Mouse (Mus musculus): Measurements from ENCODE around the gene BC051142. TPM values are rescaled to one million over a fixed set of nuclear protein-coding genes. Genes with fewer than 3 reads are reported as not detected.
A peak's percentile ranks its signal among the peaks of the same experiment; 100 is the strongest.

The BC051142 gene
- 0.95 TPM in 1 of 2 replicates, not detected in the other for polyA plus RNA-seq (2012; ENCODE audit: insufficient read depth, insufficient read length, missing spikeins)

DNA sequence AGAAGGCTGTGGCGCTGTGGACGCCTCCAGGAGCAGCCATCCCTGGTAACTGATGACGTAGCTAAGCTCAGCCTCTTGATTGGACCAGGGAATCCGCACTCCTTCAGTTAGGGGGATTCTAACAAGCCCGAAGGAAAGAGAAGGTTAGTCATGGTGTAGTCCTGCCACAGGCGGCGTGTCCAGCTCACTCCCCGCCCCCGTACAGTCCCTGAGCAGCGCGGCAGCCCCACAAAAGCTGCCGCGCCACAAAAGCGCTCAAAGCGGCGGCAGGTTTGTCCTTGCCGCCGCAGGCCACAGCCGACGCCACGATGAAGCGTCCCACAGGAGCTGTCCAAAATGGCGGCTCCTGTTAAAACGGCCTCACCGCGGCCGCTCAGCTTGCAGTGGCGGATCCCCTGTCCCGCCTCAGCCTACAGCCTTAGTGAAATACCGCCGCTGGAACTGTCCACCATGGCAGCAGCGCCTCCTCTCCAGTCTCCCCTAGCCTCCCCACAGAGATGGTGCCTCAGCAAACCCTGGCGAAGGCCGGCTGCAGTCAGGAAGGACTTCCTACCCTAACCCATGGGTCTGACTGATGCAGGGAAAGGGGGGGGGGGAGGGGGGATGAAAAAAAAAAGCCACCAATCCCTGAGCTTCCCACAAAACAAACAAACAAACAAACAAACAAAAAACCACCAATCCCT lies at the start of gene BC051142:
Gene BC051142 (plus strand): TSS at position 110 of the 683 bp plus-strand sequence.
- Histone ChIP-seq H3K27ac (ENCODE audit: insufficient read depth, low read depth, low read length) (no peak within 1 kb of the TSS), H3K4me3 (ENCODE audit: insufficient read depth, low read length) (peak within 1 kb of the TSS; percentile 59), H3K4me1 (ENCODE audit: control insufficient read depth, insufficient read depth, low read length) (no peaks in the 10 kb centered on the region)
- no peak for TF ChIP-seq CTCF (IDR thresholded peaks at IDR 0.05; ENCODE audit: low read depth, low read length)
- no peak for TF ChIP-seq POLR2A (IDR thresholded peaks at IDR 0.05; ENCODE audit: borderline replicate concordance, low read depth, low read length)

DNA sequence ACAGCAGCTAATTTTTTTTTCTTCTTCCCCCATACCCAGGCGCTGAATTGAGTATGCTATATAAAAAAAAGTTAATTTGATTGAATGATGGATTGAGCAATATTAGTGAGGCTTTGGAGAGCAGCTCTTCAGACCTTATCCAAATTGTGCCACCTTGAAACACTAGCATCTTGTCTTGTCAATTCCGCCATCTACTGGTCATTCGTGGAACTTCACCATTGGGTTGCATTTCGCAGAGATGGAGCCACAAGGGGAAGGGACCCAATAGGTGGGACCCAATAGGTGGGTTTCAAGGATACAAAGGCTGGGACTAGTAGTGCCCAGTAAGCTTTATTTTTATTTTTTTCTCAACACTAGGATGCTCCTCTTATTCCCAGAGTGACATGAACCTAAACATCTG lies 49.2 kb upstream of the BC051142 start:
- peaks cover 27% of the 10 kb centered on the region for H3K4me1 ChIP-seq (ENCODE audit: control insufficient read depth, insufficient read depth, low read length)
- TF ChIP-seq CTCF (IDR thresholded peaks at IDR 0.05; ENCODE audit: low read depth, low read length): peak; percentile 39; the same call in 1 of the 2 replicates
- TF ChIP-seq POLR2A (IDR thresholded peaks at IDR 0.05; ENCODE audit: borderline replicate concordance, low read depth, low read length): no peak
- no peak overlapping the region for H3K27ac ChIP-seq (ENCODE audit: insufficient read depth, low read depth, low read length)
- no peak overlapping the region for H3K4me3 ChIP-seq (ENCODE audit: insufficient read depth, low read length)

DNA sequence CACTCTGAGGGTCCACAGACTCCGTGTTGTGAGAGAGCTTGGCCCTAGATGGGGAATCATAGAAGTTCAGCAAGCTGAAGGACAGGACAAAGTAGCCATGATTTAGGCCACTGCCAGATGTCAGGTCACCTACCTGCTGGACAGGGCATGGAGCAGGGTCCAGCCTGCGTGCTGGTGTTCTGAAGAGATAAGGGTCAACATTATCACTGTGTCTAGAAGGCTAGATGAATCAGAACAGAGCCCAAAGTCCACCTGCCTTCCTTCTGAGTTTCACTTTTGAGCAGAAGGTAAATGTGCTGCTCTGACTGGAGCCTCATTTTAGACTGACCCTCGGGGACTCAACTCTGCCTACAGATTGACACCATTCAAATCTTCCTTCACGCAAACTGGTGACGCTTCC lies 44.1 kb upstream of the BC051142 start, which contains the start of gene Btnl2:
Gene Btnl2 (plus strand): TSS at position 284 of the 400 bp plus-strand sequence.
- Histone ChIP-seq H3K4me3 (ENCODE audit: insufficient read depth, low read length) (no peak within 1 kb of the TSS), H3K4me1 (ENCODE audit: control insufficient read depth, insufficient read depth, low read length) (peaks cover 19% of the 10 kb centered on the region)
- TF ChIP-seq POLR2A (IDR thresholded peaks at IDR 0.05; ENCODE audit: borderline replicate concordance, low read depth, low read length) (no peak), CTCF (IDR thresholded peaks at IDR 0.05; ENCODE audit: low read depth, low read length) (no peak)

GRCm38 (mm10) chr17:34354940-34355339 lies 43.7 kb upstream of the BC051142 start:
- H3K4me1 ChIP-seq (ENCODE audit: control insufficient read depth, insufficient read depth, low read length): peaks cover 19% of the 10 kb centered on the region
- H3K4me3 ChIP-seq (ENCODE audit: insufficient read depth, low read length): no peak overlapping the region
- H3K27ac ChIP-seq (ENCODE audit: insufficient read depth, low read depth, low read length): peak overlapping the region; percentile 76
- TF ChIP-seq CTCF (IDR thresholded peaks at IDR 0.05; ENCODE audit: low read depth, low read length) (no peak), POLR2A (IDR thresholded peaks at IDR 0.05; ENCODE audit: borderline replicate concordance, low read depth, low read length) (no peak)

More for the DNA sequence above, 44.1 kb upstream of the BC051142 start, which contains the start of gene Btnl2:
- H3K27ac ChIP-seq (ENCODE audit: insufficient read depth, low read depth, low read length): peak within 1 kb of the TSS; percentile 76

DNA sequence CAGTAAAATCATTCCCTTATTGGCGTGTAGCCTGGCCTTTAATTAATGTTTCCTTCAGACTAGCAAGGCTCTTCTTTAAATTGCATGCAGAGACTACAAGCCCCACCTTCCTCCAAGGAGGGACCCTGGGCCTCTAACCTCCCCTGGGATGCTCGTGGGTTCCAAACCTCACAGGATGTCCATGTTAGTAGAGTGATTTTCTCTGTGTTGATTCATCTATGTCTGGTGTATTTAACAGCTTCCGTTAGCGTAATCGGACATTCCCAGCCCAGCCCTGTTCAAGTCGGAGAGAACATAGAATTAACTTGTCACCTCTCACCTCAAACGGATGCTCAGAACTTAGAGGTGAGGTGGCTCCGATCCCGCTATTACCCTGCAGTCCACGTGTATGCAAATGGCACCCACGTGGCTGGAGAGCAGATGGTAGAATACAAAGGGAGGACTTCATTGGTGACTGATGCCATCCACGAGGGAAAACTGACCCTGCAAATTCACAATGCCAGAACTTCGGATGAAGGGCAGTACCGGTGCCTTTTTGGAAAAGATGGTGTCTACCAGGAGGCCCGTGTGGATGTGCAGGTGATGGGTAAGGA lies 35.6 kb upstream of the BC051142 start:
- no peak overlapping the region for H3K4me3 ChIP-seq (ENCODE audit: insufficient read depth, low read length)
- TF ChIP-seq CTCF (IDR thresholded peaks at IDR 0.05; ENCODE audit: low read depth, low read length) (no peak), POLR2A (IDR thresholded peaks at IDR 0.05; ENCODE audit: borderline replicate concordance, low read depth, low read length) (no peak)
- peaks cover 25% of the 10 kb centered on the region for H3K4me1 ChIP-seq (ENCODE audit: control insufficient read depth, insufficient read depth, low read length)
- no peak overlapping the region for H3K27ac ChIP-seq (ENCODE audit: insufficient read depth, low read depth, low read length)

DNA sequence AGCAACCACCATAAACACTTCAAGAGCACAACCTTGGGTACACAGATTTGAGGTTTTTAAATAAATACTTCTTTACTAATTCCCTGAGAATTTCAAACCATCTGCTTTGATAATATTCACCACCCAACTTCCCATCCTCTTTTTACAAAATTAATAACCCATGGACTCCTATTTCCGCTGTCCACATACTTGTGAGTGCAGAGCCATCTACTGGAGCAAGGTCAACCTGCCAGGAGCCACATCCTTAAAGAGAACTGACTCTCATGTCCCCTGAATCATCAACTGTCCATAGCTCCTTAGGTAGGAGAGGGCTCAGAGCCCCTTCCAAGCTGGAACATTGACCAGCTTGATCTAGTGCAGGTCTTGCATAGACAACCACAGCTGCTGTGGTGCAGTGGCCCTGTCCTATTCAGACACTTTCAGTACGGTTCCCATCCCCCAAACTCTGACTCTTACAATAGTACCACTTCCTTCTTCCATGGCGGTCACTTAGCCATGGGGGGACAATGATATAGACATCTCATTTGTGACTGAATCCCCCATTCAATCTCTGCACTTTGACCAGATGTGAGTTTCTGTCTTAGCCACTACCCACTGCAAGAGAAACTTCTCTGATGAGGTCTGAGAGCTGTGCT lies 34.8 kb upstream of the BC051142 start:
- TF ChIP-seq CTCF (IDR thresholded peaks at IDR 0.05; ENCODE audit: low read depth, low read length) (no peak), POLR2A (IDR thresholded peaks at IDR 0.05; ENCODE audit: borderline replicate concordance, low read depth, low read length) (no peak)
- Histone ChIP-seq H3K4me1 (ENCODE audit: control insufficient read depth, insufficient read depth, low read length) (peaks cover 30% of the 10 kb centered on the region), H3K27ac (ENCODE audit: insufficient read depth, low read depth, low read length) (peak overlapping the region; percentile 65), H3K4me3 (ENCODE audit: insufficient read depth, low read length) (no peak overlapping the region)

- no peak overlapping the region for H3K4me3 ChIP-seq (ENCODE audit: insufficient read depth, low read length)
- H3K27ac ChIP-seq (ENCODE audit: insufficient read depth, low read depth, low read length): peak overlapping the region; percentile 65
- no peak for TF ChIP-seq CTCF (IDR thresholded peaks at IDR 0.05; ENCODE audit: low read depth, low read length)
- TF ChIP-seq POLR2A (IDR thresholded peaks at IDR 0.05; ENCODE audit: borderline replicate concordance, low read depth, low read length): no peak
- H3K4me1 ChIP-seq (ENCODE audit: control insufficient read depth, insufficient read depth, low read length): peaks cover 30% of the 10 kb centered on the region
These were observed 33.6 kb upstream of the BC051142 start for GRCm38 (mm10) chr17:34365031-34365430.

GRCm38 (mm10) chr17:34370563-34370962 lies 28.1 kb upstream of the BC051142 start:
- Histone ChIP-seq H3K27ac (ENCODE audit: insufficient read depth, low read depth, low read length) (no peak overlapping the region), H3K4me3 (ENCODE audit: insufficient read depth, low read length) (no peak overlapping the region), H3K4me1 (ENCODE audit: control insufficient read depth, insufficient read depth, low read length) (peaks cover 13% of the 10 kb centered on the region)
- TF ChIP-seq CTCF (IDR thresholded peaks at IDR 0.05; ENCODE audit: low read depth, low read length): no peak
- no peak for TF ChIP-seq POLR2A (IDR thresholded peaks at IDR 0.05; ENCODE audit: borderline replicate concordance, low read depth, low read length)

DNA sequence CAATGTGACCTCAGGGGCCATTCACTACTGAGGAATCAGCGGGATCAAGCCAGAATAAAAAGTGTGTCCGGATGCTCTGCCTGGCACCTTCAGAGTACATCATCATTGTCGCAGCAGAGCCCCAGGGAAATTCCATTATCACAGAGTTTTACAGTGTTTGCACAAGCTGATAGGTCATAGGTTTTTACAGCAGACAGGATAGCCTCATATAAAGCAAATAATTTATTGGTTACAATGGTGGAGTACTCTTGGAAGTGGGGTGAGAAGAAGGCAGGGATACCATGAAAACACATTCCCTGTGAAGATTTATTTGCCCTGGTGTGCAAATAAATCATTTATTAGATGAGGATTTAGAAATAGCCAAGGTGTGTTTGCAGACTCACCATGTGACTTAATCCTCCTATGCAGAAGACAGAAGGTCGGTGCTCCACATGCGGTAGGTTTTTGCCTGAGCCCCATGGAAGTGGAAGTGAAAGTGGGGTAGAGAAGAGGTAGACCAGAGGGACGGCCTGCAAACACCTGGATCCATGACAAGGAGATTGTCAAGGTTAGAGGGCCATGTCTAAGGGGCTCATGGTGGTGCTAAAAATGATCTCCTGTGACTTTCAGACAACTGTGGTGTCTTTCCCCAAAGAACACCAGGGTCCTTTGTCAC lies 25.4 kb upstream of the BC051142 start:
- peaks cover 13% of the 10 kb centered on the region for H3K4me1 ChIP-seq (ENCODE audit: control insufficient read depth, insufficient read depth, low read length)
- TF ChIP-seq CTCF (IDR thresholded peaks at IDR 0.05; ENCODE audit: low read depth, low read length): no peak
- no peak for TF ChIP-seq POLR2A (IDR thresholded peaks at IDR 0.05; ENCODE audit: borderline replicate concordance, low read depth, low read length)
- H3K27ac ChIP-seq (ENCODE audit: insufficient read depth, low read depth, low read length): no peak overlapping the region
- H3K4me3 ChIP-seq (ENCODE audit: insufficient read depth, low read length): no peak overlapping the region

Data from bone marrow macrophage, adult 2 months (primary cell).